Mouse (Mus musculus): Measurements from ENCODE around the gene Metrnl. TPM values are rescaled to one million over a fixed set of nuclear protein-coding genes. Genes with fewer than 3 reads are reported as not detected.

Gene Metrnl
- 13.5 TPM for polyA plus RNA-seq (2015; fragmentation: Illumina TruSeq; extraction: RNeasy Lipid Tissue Mini Kit (QIAGEN cat#74804); ENCODE audit: low read depth, low replicate concordance)

GRCm38 (mm10) chr11:121701244-121701643 is at the start of gene Metrnl:
TSS of gene Metrnl (plus strand) at chr11:121701544.

GRCm38 (mm10) chr11:121672990-121673572 is 28.3 kb upstream of the Metrnl start, which contains the start of gene B3gntl1:
TSS of gene B3gntl1 (minus strand) at chr11:121673153.

Other genes with a start within 250 kb of the Metrnl start
- gene Tbcd, start 249.6 kb upstream of the Metrnl start, polyA plus RNA-seq (2015; fragmentation: Illumina TruSeq; extraction: RNeasy Lipid Tissue Mini Kit (QIAGEN cat#74804); ENCODE audit: low read depth, low replicate concordance) = 35.0 TPM
- 0.13 TPM for gene Zfp750, start 182.2 kb upstream of the Metrnl start, polyA plus RNA-seq (2015; fragmentation: Illumina TruSeq; extraction: RNeasy Lipid Tissue Mini Kit (QIAGEN cat#74804); ENCODE audit: low read depth, low replicate concordance)
- gene B3gntl1, start 28.4 kb upstream of the Metrnl start, polyA plus RNA-seq (2015; fragmentation: Illumina TruSeq; extraction: RNeasy Lipid Tissue Mini Kit (QIAGEN cat#74804); ENCODE audit: low read depth, low replicate concordance) = 3.9 TPM
- not detected for gene Ptchd3, start 128.7 kb downstream of the Metrnl start, polyA plus RNA-seq (2015; fragmentation: Illumina TruSeq; extraction: RNeasy Lipid Tissue Mini Kit (QIAGEN cat#74804); ENCODE audit: low read depth, low replicate concordance)